Mouse (Mus musculus) heart, adult 11 months (tissue): ENCODE results near the gene Znhit2.

Source experiments
- DNase-seq: peaks from one replicate; pipeline ENCODE4 v3.0.0; 2022

Gene Znhit2

DNA sequence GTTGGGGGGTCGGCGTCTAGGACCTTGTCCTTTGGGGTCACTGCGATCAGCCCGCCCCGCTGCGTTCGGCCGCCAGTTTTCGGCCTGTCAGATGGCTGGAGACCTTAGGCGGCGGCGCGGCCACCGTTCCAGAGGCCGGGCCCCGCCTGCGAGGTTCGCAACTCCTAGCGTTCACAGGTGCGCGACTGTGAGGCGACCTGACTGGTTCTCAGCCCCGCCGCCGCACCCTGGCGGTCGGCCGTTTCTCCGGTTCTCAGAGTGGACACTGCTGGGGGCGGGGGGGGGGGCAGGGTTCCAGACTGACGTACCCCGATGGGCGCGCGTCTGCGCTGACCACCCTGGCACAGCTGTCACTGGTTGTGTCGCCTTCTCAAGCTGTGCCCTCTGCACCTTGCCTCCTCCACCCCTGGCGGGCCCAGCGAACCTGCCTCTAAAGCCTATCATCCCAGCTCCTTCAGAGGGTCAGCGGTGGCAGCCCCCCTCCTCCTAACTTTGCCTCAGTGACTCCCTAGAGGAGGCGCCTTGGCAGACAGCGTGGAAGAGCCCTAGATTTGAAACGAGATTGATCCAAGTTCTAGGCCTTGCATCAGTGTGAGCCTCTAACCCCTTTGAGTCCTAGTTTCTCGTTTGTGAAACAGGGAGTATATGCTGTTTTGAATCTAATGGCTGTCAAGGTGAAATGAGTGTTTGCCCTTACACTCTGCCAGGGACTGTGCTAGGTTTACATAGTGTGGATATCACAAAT, 13.7 kb upstream of the Znhit2 start:
- DNase-seq: no peak

DNA sequence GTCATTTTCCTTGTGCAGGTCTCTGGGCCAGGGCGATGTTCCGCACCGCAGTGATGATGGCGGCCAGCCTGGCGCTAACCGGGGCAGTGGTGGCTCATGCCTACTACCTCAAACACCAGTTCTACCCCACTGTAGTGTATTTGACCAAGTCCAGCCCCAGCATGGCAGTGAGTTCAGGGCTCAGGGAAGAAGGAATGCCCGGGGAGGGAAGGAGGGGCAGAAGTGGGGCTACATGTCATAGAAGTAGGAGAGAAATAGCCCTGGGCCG, 13.2 kb upstream of the Znhit2 start:
- peak; percentile 93 for DNase-seq

DNA sequence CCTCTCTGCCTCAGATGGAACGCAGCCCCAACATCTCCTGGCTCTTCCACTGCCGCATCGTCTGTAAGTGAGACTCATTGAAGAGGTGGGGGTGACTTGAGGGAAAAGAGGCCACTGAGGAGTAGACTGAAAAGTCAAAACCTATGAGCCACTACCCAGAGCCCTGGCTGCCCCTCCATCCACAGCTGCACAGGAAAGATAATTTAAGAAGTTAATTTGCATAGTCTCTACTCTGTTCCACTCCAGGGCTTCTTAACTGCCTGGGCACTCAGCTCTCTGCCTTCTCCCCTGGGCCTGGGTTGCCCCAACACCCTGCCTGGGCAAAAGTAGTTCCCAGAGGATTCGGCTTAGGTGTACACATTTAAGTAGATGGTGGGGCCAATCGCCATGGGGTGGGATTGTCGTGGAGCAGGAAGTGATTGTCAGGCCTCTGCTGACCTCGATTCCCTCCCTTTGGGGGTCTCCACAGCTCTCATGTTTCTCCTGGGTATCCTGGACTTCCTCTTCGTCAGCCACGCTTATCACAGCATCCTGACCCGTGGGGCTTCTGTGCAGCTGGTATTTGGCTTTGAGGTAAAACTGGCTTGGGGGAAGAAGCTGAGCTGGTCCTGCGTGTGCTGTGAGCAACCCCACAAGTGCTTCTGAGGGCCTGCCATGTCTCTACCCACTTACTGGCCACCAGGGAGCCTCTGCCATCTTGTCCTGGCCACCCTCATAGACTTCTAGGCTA, 12.1 kb upstream of the Znhit2 start:
- peak; percentile 90 for DNase-seq

GRCm38 (mm10) chr19:6052516-6052915, 8.5 kb upstream of the Znhit2 start:
- no peak for DNase-seq

DNA sequence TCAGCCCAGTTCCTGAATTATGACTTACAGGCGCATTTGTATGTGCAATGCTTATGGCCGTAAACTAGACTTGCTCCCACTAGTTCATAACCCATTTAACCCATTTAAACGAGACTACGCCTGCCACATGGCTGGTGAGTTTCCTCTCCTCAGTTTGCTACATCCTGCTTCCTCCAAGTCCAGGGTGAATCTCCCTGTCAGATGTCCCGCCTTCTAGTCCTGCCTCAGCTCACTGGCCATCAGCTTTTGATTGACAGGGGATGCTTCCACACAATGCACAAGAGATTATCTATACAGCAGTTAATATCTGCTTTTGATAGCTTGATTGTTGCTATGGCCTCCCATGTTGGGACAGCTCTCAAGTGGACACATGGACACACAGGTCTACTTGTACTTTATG, 6.7 kb upstream of the Znhit2 start:
- peak; percentile 91 for DNase-seq

GRCm38 (mm10) chr19:6056696-6057095, 4.3 kb upstream of the Znhit2 start:
- DNase-seq: peak; percentile 90

GRCm38 (mm10) chr19:6057313-6058096, 3.5 kb upstream of the Znhit2 start, which contains the start of the genes Mrpl49 and Fau:
Gene Mrpl49, minus strand, starts transcription at chr19:6057785.
Gene Fau, plus strand, starts transcription at chr19:6057844.
- DNase-seq: peak; percentile 100

- DNase-seq: peak; percentile 90
Observed at GRCm38 (mm10) chr19:6058513-6058912, 2.5 kb upstream of the Znhit2 start.

- DNase-seq: peak; percentile 92
Observed at GRCm38 (mm10) chr19:6058966-6059365, 2.0 kb upstream of the Znhit2 start.

- DNase-seq: peak; percentile 96
Observed at GRCm38 (mm10) chr19:6061641-6062302, 780 bp downstream of the Znhit2 start.

DNA sequence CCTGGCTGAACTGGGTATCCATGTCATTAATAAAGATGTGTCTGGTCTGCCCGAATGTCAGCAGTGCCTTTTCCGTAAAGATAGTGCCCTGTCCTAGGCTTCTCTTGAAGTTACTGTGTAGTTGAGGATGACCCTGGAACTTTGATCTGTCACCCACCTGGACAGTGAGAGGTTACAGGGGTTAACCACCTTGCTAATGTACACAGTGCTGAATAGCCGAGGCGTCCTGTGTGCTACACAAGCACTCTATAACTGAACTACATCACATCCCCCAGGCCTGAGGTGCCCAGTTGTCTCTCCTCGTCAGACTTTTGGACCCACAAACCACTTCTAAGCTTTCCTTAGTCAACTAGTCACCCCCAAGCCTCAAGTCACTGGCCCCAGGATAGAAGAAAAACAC, 1.4 kb downstream of the Znhit2 start:
- DNase-seq: peak; percentile 90

GRCm38 (mm10) chr19:6063081-6063480, 2.1 kb downstream of the Znhit2 start:
- DNase-seq: peak; percentile 92

DNA sequence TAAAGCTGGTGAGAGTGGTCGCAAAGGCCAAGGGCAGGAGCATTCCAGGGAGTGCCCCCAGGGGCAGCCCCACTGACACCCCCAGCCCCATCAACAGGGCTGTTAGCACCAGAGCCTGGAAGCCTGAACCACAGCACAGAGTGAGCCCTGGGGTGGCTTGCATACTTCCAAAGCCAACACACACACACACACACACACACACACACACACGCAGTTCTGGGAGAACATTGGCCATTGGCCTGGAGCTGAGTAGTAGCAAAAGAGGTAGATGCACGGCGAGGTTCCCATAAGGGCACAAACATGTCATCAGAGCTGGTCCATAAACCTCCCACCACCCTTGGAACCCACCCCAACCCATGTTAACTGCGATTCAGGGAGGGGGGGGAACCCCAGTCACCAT, 5.6 kb downstream of the Znhit2 start:
- no peak for DNase-seq

GRCm38 (mm10) chr19:6067011-6067723, 6.2 kb downstream of the Znhit2 start:
- DNase-seq: peak; percentile 96

- DNase-seq: peak; percentile 99
Observed at GRCm38 (mm10) chr19:6067724-6068415, 6.9 kb downstream of the Znhit2 start, which contains the start of gene Tm7sf2. Gene Tm7sf2, minus strand, starts transcription at chr19:6068373.

DNA sequence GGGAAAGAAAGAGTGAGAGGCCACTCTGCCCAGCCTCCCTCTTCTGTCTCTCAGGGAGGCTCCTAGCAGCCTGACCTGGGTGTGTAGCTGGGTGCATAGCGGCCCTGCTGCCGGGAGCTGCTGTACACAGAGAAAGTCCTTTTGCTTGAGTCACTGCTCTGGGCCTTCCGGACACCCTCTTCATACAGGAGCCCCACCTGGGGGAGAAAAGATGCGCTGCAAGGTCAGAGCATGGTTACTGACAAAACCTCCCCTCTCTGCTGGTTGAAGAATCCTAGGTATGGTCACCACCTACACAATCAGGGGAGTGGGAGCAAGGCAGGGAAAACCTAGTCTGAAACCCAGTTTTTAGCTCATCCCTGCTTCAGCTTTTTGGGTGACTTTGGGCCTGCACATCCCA, 8.0 kb downstream of the Znhit2 start:
- DNase-seq: no peak

DNA sequence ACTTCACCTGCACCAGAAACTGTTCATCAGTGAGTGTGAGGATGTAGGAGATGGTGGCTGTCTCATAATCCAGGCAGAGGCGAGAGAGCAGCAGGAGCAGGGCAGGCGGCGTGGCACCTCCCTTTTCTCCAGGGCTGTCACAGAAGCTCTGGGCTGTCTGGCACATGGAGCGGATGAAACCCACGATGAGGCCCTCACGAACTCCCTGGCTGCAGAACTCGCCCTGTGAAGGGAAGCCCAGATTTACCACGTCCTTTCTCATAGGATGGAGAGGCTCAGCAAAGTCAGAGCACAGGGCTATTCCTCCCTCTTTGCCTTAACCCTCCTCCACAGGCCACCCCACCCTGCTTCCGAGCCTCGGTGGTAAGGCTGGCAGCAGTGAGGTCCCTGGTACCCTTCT, 8.9 kb downstream of the Znhit2 start:
- peak; percentile 91 for DNase-seq

- DNase-seq: no peak
Observed at GRCm38 (mm10) chr19:6070571-6071250, 9.7 kb downstream of the Znhit2 start.

- peak; percentile 92 for DNase-seq
Observed at GRCm38 (mm10) chr19:6071261-6071660, 10.3 kb downstream of the Znhit2 start.

- no peak for DNase-seq
Observed at GRCm38 (mm10) chr19:6073889-6074288, 12.9 kb downstream of the Znhit2 start.
